Mouse (Mus musculus): Measurements from ENCODE around the gene Pla2g12a.

The Pla2g12a gene

GRCm38 (mm10) chr3:129878405-129879021 lies at the start of gene Pla2g12a:
Gene Pla2g12a (plus strand): TSS chr3:129878606.
- in situ Hi-C loops (cut with MboI; ENCODE audit: unreplicated experiment in 2 of 2): loop anchor here in 1 of 2 experiments (5.0 kb wide), 1 partner anchor 41 kb away; the partner anchor contains the start of gene Cfi

- in situ Hi-C loops (cut with MboI; ENCODE audit: unreplicated experiment in 2 of 2): loop anchor here (10.0 to 25.0 kb wide), 3 partner anchors 224 to 1407 kb away; no protein-coding TSS in a partner anchor
Observed at GRCm38 (mm10) chr3:129830626-129831025, 47.8 kb upstream of the Pla2g12a start.

- in situ Hi-C loops (cut with MboI; ENCODE audit: unreplicated experiment in 2 of 2): loop anchor here (10.0 to 25.0 kb wide), 3 partner anchors 224 to 1406 kb away; no protein-coding TSS in a partner anchor
Observed at GRCm38 (mm10) chr3:129831035-129831568, 47.3 kb upstream of the Pla2g12a start, which contains the start of gene Gar1. Gene Gar1 (minus strand): TSS chr3:129831396.

GRCm38 (mm10) chr3:129835388-129835934 lies 42.9 kb upstream of the Pla2g12a start, which contains the start of gene Cfi:
Gene Cfi (plus strand): TSS chr3:129835884.
- in situ Hi-C loops (cut with MboI; ENCODE audit: unreplicated experiment in 2 of 2): loop anchor here (5.0 to 25.0 kb wide), 6 partner anchors 42 to 1402 kb away; partner anchors contain the start of gene Pla2g12a (in 1 of the 2)

GRCm38 (mm10) chr3:129836051-129836697 lies 42.2 kb upstream of the Pla2g12a start:
- in situ Hi-C loops (cut with MboI; ENCODE audit: unreplicated experiment in 2 of 2): loop anchor here (5.0 to 25.0 kb wide), 6 partner anchors 41 to 1401 kb away; partner anchors contain the start of gene Pla2g12a (in 1 of the 2)

- in situ Hi-C loops (cut with MboI; ENCODE audit: unreplicated experiment in 2 of 2): loop anchor here (5.0 to 25.0 kb wide), 6 partner anchors 40 to 1400 kb away; partner anchors contain the start of gene Pla2g12a (in 1 of the 2)
Observed at GRCm38 (mm10) chr3:129836965-129837364, 41.4 kb upstream of the Pla2g12a start.

- in situ Hi-C loops (cut with MboI; ENCODE audit: unreplicated experiment in 2 of 2): loop anchor here (5.0 to 25.0 kb wide), 6 partner anchors 39 to 1399 kb away; partner anchors contain the start of gene Pla2g12a (in 1 of the 2)
Observed at GRCm38 (mm10) chr3:129838017-129838416, 40.4 kb upstream of the Pla2g12a start.

GRCm38 (mm10) chr3:129845868-129846267 lies 32.5 kb upstream of the Pla2g12a start:
- in situ Hi-C loops (cut with MboI; ENCODE audit: unreplicated experiment in 2 of 2): loop anchor here in 1 of 2 experiments (25.0 kb wide), 1 partner anchor 1391 kb away; no protein-coding TSS in a partner anchor

- in situ Hi-C loops (cut with MboI; ENCODE audit: unreplicated experiment in 2 of 2): loop anchor here in 1 of 2 experiments (25.0 kb wide), 1 partner anchor 1390 kb away; no protein-coding TSS in a partner anchor
Observed at GRCm38 (mm10) chr3:129846846-129847245, 31.6 kb upstream of the Pla2g12a start.

GRCm38 (mm10) chr3:129862592-129862991 lies 15.8 kb upstream of the Pla2g12a start:
- in situ Hi-C loops (cut with MboI; ENCODE audit: unreplicated experiment in 2 of 2): loop anchor here in 1 of 2 experiments (5.0 kb wide), 1 partner anchor 210 kb away; no protein-coding TSS in a partner anchor

GRCm38 (mm10) chr3:129863698-129864097 lies 14.7 kb upstream of the Pla2g12a start:
- in situ Hi-C loops (cut with MboI; ENCODE audit: unreplicated experiment in 2 of 2): loop anchor here in 1 of 2 experiments (5.0 kb wide), 1 partner anchor 209 kb away; no protein-coding TSS in a partner anchor

- in situ Hi-C loops (cut with MboI; ENCODE audit: unreplicated experiment in 2 of 2): loop anchor here in 1 of 2 experiments (5.0 kb wide), 1 partner anchor 40 kb away; the partner anchor contains the start of gene Cfi
Observed at GRCm38 (mm10) chr3:129877327-129877726, 1.1 kb upstream of the Pla2g12a start.

GRCm38 (mm10) chr3:129879131-129879757 lies 838 bp downstream of the Pla2g12a start:
- in situ Hi-C loops (cut with MboI; ENCODE audit: unreplicated experiment in 2 of 2): loop anchor here in 1 of 2 experiments (5.0 kb wide), 1 partner anchor 42 kb away; the partner anchor contains the start of gene Cfi

GRCm38 (mm10) chr3:129879913-129880312 lies 1.5 kb downstream of the Pla2g12a start:
- in situ Hi-C loops (cut with MboI; ENCODE audit: unreplicated experiment in 2 of 2): loop anchor here (5.0 kb wide), 1 partner anchor 43 kb away; the partner anchor contains the start of gene Cfi (in 2 of the 2)

GRCm38 (mm10) chr3:129880925-129881593 lies 2.7 kb downstream of the Pla2g12a start:
- in situ Hi-C loops (cut with MboI; ENCODE audit: unreplicated experiment in 2 of 2): loop anchor here in 1 of 2 experiments (5.0 kb wide), 1 partner anchor 44 kb away; the partner anchor contains the start of gene Cfi

GRCm38 (mm10) chr3:129885577-129885976 lies 7.2 kb downstream of the Pla2g12a start:
- in situ Hi-C loops (cut with MboI; ENCODE audit: unreplicated experiment in 2 of 2): no loop called here

- in situ Hi-C loops (cut with MboI; ENCODE audit: unreplicated experiment in 2 of 2): no loop called here
Observed at GRCm38 (mm10) chr3:129886430-129886829, 8.0 kb downstream of the Pla2g12a start.

- in situ Hi-C loops (cut with MboI; ENCODE audit: unreplicated experiment in 2 of 2): no loop called here
Observed at GRCm38 (mm10) chr3:129887779-129888517, 9.5 kb downstream of the Pla2g12a start.

All from v-Abl transformed pro-B cells (cell line).